Comparison of ENCODE assay signal across 8 mouse cellular contexts in the genomic region with DNA sequence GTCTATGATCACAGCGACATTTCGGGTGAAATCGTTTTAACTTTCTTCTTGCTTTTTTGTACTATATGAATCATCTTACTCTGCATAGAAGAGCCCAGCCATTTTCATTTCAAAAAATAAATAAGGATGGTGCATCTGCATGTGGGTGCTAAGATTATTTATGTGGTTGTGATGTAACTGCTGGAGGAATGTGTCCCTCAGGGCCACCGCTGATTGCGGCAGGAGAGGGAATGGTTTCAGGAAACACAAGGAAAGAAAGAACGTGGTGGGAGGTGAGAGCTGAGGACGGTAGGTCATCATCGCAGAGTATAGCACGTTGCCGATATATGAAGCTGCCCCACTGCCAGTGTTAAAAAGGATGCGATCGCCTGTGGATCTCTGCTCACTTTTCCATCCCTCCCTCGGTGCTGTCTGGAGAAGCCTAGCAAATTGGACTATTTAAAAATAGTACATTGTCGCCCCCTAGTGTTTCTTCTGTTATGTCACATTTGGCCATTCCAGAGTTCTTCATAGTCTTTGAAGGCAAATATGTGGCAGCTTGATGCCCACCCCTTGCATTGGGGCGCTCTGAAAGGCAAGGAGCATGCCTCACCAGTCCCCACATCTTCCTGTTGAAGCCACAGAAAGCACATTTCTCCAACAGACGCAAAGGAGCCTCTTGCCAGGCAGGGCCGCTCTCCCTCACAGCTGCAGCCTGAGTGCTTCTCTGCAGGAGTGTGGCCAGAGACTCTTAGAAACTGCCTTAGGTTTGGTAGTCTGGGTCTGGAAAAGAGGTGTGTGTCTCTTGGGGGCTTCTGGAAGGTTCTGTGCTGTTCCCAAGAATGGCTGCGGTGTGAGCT.
A peak's percentile ranks its signal among the peaks of the same experiment; 100 is the strongest.
DNase-seq lines count a peak whose midpoint lies in the region; TF ChIP-seq lines count a peak whose summit lies in the region.

No protein-coding gene starts in this region.

- H3K4me3 ChIP-seq in lung, adult 2 months (replicated peaks; ENCODE audit: extremely low read depth, low read depth, low read length) = no peak overlapping the region

- peak; percentile 13 for DNase-seq in 3134 (ENCODE audit: extremely low read depth, insufficient read length, low spot score)
- peak; percentile 78 for DNase-seq in R1 (ENCODE audit: low read depth, low spot score)
- DNase-seq in embryo, embryonic 9.5 days (ENCODE audit: extremely low spot score) = peak; percentile 73
- DNase-seq in heart, postnatal 10 days = peak; percentile 56 to 74
- peak; percentile 25 to 57 for DNase-seq in kidney, postnatal 4 days
- DNase-seq in lung, adult 2 months = peak; percentile 9
- peak; percentile 62 for DNase-seq in right cerebral cortex, adult 18-20 months
- no peak for DNase-seq in B cell, adult 2 months

- no peak for TF ChIP-seq POLR2A in lung, adult 2 months (IDR thresholded peaks at IDR 0.05; ENCODE audit: borderline replicate concordance, extremely low read depth, low read depth, low read length)

- TF ChIP-seq CTCF in lung, adult 2 months (IDR thresholded peaks at IDR 0.05; ENCODE audit: insufficient read depth, low read length) = no peak; the same call in 1 of the 2 replicates

- H3K4me1 ChIP-seq in lung, adult 2 months (ENCODE audit: control insufficient read depth, insufficient read depth, low read length) = peaks cover 4% of the 10 kb centered on the region

- intact Hi-C loops in heart, postnatal 10 days (cut with DNase I) = loop anchor here (2.0 to 5.0 kb wide), 4 partner anchors 108 to 585 kb away; no protein-coding TSS in a partner anchor

- WGBS in lung, adult 2 months = 44% methylated on average over 18 of the region's 18 CpGs

Comparison
In these comparisons a context has a peak if more than half of its experiments do, and no peak if none do; other contexts are left out.
1. DNase-seq: peak in 3134 (single experiment), R1 (single experiment), embryo, embryonic 9.5 days (single experiment), heart, postnatal 10 days (2 of 2), kidney, postnatal 4 days (2 of 2), lung, adult 2 months (single experiment) and right cerebral cortex, adult 18-20 months (single experiment); none in B cell, adult 2 months (0 of 2).